Mouse (Mus musculus): ENCODE data around the gene Tnnt2. TPM values are rescaled to one million over a fixed set of nuclear protein-coding genes. Genes with fewer than 3 reads are reported as not detected.

Tnnt2 gene
- polyA plus RNA-seq, 1 experiment from 2014 or later = 2.1 TPM

DNA sequence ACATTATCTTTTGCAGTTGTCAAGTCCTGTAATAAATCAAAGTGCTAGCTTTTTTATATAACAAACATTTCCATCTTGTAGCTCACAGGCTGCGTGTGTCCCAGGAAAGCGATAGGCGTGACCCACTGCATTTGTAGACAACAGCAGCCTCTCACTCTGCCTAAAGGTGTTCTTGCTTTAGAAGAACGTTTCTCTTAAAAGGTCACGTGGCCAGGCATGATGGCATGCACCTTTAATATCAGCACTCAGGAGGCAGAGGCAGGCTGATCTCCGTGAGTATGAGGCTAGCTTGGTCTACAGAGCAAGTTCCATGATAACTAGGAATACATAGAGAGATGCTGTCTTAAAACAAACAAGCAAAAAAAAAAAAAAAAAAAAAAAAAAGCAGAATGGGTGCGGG lies 22.4 kb downstream of the Tnnt2 start:
- 94% methylated on average over 7 of the region's 7 CpGs for WGBS
- H3K27me3 ChIP-seq (ENCODE audit: control insufficient read depth, insufficient read depth, low read length) = no peaks in the 10 kb centered on the region
- no peak overlapping the region for H3K27ac ChIP-seq (ENCODE audit: low read depth, low read length)
- H3K4me2 ChIP-seq (ENCODE audit: low read depth, low read length) = no peak overlapping the region
- no peak for ATAC-seq (ENCODE audit: low read depth)
- no peaks in the 10 kb centered on the region for H3K4me1 ChIP-seq (ENCODE audit: control insufficient read depth, insufficient read depth, low read length)
- no peak overlapping the region for H3K4me3 ChIP-seq (ENCODE audit: low read depth, low read length)
- no peaks in the 10 kb centered on the region for H3K9me3 ChIP-seq (ENCODE audit: control insufficient read depth, low read length)
- no peaks in the 10 kb centered on the region for H3K36me3 ChIP-seq (ENCODE audit: control insufficient read depth, insufficient read depth, low read length)
- no peak overlapping the region for H3K9ac ChIP-seq (replicated peaks; ENCODE audit: low read depth, low read length)

DNA sequence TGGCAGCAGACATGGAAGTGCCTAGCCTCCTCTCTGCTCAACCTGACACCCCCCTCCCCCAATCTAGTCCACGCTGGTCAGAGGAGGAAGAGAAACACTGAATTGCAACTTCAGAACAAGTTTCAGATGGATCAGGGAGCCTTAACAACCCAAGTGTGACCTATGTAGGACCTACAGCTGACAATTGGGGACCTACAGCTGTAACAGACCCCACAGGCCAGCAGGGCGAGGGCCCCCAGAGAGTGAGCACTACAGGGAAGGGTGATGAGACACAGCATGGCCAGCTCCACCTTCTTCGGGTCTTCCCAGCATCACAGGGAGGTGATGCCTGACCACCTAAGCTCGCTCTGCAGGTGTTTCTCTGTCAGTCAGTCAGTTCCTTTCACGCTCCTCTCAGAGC lies 24.9 kb downstream of the Tnnt2 start:
- 89% methylated on average over 5 of the region's 5 CpGs for WGBS

DNA sequence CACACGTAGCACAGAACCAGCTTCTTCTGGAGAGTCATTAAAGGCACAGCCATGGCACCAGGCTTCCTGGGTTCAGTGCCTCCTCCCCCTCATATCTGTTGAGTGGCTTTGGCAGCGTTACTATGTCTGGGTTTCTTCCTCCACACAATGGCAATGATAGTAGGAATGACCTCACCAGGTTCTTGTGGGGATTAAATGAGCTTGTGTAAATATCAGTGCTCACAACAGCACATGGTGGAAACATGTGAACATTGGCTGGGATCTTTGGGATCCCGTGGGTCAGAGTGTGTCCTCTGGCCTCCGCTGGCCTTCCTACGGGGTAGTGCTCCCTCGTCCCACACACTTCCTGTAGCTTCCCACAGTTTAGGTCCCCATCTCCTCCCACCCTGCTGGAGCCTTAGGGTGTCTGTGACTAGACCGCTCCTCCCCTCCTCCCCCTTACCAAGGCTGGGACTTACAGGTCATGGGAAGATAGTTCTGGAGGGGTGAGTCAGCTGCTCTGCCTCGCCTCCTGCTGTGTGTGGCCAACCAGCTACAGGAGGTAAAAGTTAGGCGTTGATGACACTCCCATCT lies 25.9 kb downstream of the Tnnt2 start:
- no peak for ATAC-seq (ENCODE audit: low read depth)
- Histone ChIP-seq H3K27me3 (ENCODE audit: control insufficient read depth, insufficient read depth, low read length) (no peaks in the 10 kb centered on the region), H3K36me3 (ENCODE audit: control insufficient read depth, insufficient read depth, low read length) (no peaks in the 10 kb centered on the region), H3K9me3 (ENCODE audit: control insufficient read depth, low read length) (no peaks in the 10 kb centered on the region), H3K4me1 (ENCODE audit: control insufficient read depth, insufficient read depth, low read length) (no peaks in the 10 kb centered on the region), H3K27ac (ENCODE audit: low read depth, low read length) (no peak overlapping the region), H3K9ac (replicated peaks; ENCODE audit: low read depth, low read length) (no peak overlapping the region), H3K4me3 (ENCODE audit: low read depth, low read length) (no peak overlapping the region), H3K4me2 (ENCODE audit: low read depth, low read length) (no peak overlapping the region)
- WGBS = 73% methylated on average over 9 of the region's 9 CpGs

More for the DNA sequence above, 24.9 kb downstream of the Tnnt2 start:
- Histone ChIP-seq H3K9me3 (ENCODE audit: control insufficient read depth, low read length) (no peaks in the 10 kb centered on the region), H3K36me3 (ENCODE audit: control insufficient read depth, insufficient read depth, low read length) (no peaks in the 10 kb centered on the region), H3K9ac (replicated peaks; ENCODE audit: low read depth, low read length) (no peak overlapping the region), H3K4me3 (ENCODE audit: low read depth, low read length) (no peak overlapping the region), H3K4me2 (ENCODE audit: low read depth, low read length) (no peak overlapping the region), H3K27me3 (ENCODE audit: control insufficient read depth, insufficient read depth, low read length) (no peaks in the 10 kb centered on the region), H3K4me1 (ENCODE audit: control insufficient read depth, insufficient read depth, low read length) (no peaks in the 10 kb centered on the region), H3K27ac (ENCODE audit: low read depth, low read length) (no peak overlapping the region)
- no peak for ATAC-seq (ENCODE audit: low read depth)

DNA sequence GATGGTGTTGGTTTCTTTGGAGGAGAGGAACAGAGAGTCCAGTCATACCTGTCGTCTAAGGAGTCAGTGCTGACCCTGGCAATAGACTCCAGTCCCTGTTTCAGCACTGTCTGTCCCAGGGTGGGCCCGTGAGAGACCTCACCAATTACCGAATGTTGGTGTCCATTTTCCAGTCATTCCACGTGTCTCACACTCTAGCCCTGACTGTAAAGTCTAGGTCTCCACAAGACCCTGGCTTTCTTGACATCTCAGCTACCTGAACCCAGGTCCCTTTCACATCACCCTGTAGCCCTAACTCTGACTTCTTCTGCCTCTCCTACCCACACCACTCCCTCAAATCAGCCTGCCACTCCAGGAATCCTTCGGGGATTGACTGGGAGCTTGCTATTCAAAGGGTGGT lies 26.4 kb downstream of the Tnnt2 start:
- no peak for ATAC-seq (ENCODE audit: low read depth)
- Histone ChIP-seq H3K4me2 (ENCODE audit: low read depth, low read length) (no peak overlapping the region), H3K27me3 (ENCODE audit: control insufficient read depth, insufficient read depth, low read length) (no peaks in the 10 kb centered on the region), H3K36me3 (ENCODE audit: control insufficient read depth, insufficient read depth, low read length) (no peaks in the 10 kb centered on the region), H3K4me3 (ENCODE audit: low read depth, low read length) (no peak overlapping the region), H3K9me3 (ENCODE audit: control insufficient read depth, low read length) (no peaks in the 10 kb centered on the region), H3K9ac (replicated peaks; ENCODE audit: low read depth, low read length) (no peak overlapping the region), H3K4me1 (ENCODE audit: control insufficient read depth, insufficient read depth, low read length) (no peaks in the 10 kb centered on the region), H3K27ac (ENCODE audit: low read depth, low read length) (no peak overlapping the region)
- 81% methylated on average over 5 of the region's 5 CpGs for WGBS

DNA sequence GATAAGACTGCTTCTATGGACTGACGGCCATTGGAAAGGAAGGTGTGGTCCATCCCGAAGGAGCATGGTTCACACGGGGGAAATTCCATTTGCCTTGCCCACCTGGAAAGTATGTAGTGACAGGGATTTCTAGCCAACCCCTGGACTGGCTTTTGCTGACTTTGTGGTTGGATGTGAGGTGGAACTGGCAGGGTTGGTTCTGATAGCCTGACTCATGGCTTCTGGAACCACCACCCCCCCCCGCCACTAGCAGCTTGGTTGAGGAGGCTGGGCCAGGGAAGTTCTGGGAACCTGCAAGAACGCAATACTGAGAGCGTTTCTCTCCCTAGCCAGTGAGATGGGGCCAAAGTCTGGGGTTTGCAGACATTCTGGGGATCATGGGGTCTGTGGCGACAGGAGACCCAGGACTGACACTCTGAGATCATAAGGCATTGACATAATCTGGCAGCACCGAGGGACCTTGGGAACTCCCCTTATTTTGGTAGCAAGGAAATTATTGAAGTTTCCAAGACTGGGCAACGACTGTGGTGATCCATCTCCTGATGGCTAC lies 27.7 kb downstream of the Tnnt2 start:
- no peaks in the 10 kb centered on the region for H3K9me3 ChIP-seq (ENCODE audit: control insufficient read depth, low read length)
- no peaks in the 10 kb centered on the region for H3K27me3 ChIP-seq (ENCODE audit: control insufficient read depth, insufficient read depth, low read length)
- H3K9ac ChIP-seq (replicated peaks; ENCODE audit: low read depth, low read length) = no peak overlapping the region
- no peak for ATAC-seq (ENCODE audit: low read depth)
- H3K27ac ChIP-seq (ENCODE audit: low read depth, low read length) = no peak overlapping the region
- H3K36me3 ChIP-seq (ENCODE audit: control insufficient read depth, insufficient read depth, low read length) = no peaks in the 10 kb centered on the region
- H3K4me2 ChIP-seq (ENCODE audit: low read depth, low read length) = no peak overlapping the region
- no peak overlapping the region for H3K4me3 ChIP-seq (ENCODE audit: low read depth, low read length)
- WGBS = 85% methylated on average over 9 of the region's 9 CpGs
- H3K4me1 ChIP-seq (ENCODE audit: control insufficient read depth, insufficient read depth, low read length) = no peaks in the 10 kb centered on the region

DNA sequence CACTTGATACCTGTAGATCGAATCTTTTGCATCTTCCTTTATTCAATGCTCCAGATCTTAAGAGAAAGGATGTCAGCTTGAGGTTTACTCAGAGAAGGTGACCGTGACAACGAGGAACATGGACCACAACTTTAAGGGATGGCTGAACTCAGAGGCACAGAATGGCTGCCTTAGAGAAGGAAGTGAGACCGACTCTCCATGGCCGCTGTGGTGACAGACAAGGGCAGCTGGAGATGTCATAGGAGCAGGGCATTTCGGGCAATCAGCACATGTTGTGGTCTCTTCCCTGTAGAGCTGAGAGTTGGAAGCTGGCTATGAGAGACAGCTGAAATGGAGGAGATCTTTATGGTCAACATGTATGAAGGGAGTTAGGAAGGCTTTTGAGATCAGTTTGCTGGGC lies 28.7 kb downstream of the Tnnt2 start:
- no peak overlapping the region for H3K27ac ChIP-seq (ENCODE audit: low read depth, low read length)
- ATAC-seq (ENCODE audit: low read depth) = no peak
- no peaks in the 10 kb centered on the region for H3K4me1 ChIP-seq (ENCODE audit: control insufficient read depth, insufficient read depth, low read length)
- no peaks in the 10 kb centered on the region for H3K9me3 ChIP-seq (ENCODE audit: control insufficient read depth, low read length)
- no peak overlapping the region for H3K4me3 ChIP-seq (ENCODE audit: low read depth, low read length)
- no peak overlapping the region for H3K9ac ChIP-seq (replicated peaks; ENCODE audit: low read depth, low read length)
- 89% methylated on average over 6 of the region's 6 CpGs for WGBS
- no peaks in the 10 kb centered on the region for H3K36me3 ChIP-seq (ENCODE audit: control insufficient read depth, insufficient read depth, low read length)
- H3K27me3 ChIP-seq (ENCODE audit: control insufficient read depth, insufficient read depth, low read length) = no peaks in the 10 kb centered on the region
- H3K4me2 ChIP-seq (ENCODE audit: low read depth, low read length) = no peak overlapping the region

DNA sequence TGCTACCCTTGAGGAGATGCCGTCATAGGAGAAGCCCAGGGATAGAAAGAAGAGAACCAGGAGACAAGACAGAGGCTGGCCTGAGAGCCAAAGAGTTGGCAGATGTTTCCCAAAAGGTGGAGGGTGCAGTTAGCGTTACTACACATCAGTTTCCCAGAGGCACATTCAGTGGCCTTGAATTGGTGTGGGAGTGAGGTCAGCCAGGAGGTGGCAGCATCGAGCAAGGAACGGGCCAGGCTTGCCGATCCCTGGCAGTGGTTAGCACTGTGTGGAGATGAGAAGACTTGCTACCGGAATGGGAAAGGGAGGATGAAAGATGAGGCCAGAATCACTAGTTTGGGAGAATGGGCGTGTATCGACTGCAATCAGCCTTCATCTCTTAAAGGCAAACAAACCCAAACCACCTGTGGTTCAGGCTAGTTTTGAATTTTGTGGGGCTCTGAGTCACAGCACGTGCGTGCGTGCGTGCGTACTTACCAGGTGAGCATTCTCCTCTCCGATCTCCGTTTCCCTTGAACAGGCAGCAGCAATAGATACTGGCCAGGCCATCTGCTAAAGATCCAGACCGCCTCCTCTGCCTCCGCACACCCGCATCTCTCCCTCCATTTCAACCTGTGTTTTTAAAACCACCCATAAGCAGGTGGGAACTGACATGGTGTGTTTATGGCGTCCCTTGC lies 29.5 kb downstream of the Tnnt2 start:
- Histone ChIP-seq H3K9ac (replicated peaks; ENCODE audit: low read depth, low read length) (no peak overlapping the region), H3K27ac (ENCODE audit: low read depth, low read length) (no peak overlapping the region), H3K9me3 (ENCODE audit: control insufficient read depth, low read length) (no peaks in the 10 kb centered on the region), H3K4me3 (ENCODE audit: low read depth, low read length) (no peak overlapping the region), H3K4me2 (ENCODE audit: low read depth, low read length) (no peak overlapping the region), H3K27me3 (ENCODE audit: control insufficient read depth, insufficient read depth, low read length) (no peaks in the 10 kb centered on the region), H3K36me3 (ENCODE audit: control insufficient read depth, insufficient read depth, low read length) (no peaks in the 10 kb centered on the region), H3K4me1 (ENCODE audit: control insufficient read depth, insufficient read depth, low read length) (no peaks in the 10 kb centered on the region)
- WGBS = 46% methylated on average over 19 of the region's 19 CpGs
- peak; percentile 90 for ATAC-seq (ENCODE audit: low read depth)

DNA sequence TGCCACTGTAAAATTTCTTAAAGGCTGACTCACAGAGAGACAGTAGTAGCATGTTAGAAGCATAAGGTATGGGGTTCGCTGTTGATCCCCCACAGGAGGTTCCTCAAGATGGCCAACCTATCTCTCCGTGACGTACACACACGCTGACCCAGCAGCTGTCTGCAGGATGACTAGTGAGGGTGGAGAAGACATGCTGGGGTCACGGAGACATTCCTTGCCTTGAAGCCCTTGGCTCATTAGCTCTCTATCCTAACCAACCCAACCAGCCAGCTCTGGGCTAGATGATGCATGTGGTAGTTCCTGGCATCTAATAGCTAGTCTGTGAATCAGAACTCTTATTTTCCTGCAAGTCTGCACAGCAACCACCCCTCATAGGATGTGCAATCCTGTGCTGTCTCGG lies 32.4 kb downstream of the Tnnt2 start:
- 94% methylated on average over 6 of the region's 6 CpGs for WGBS
- no peak overlapping the region for H3K9ac ChIP-seq (replicated peaks; ENCODE audit: low read depth, low read length)
- H3K4me1 ChIP-seq (ENCODE audit: control insufficient read depth, insufficient read depth, low read length) = no peaks in the 10 kb centered on the region
- ATAC-seq (ENCODE audit: low read depth) = no peak
- no peak overlapping the region for H3K27ac ChIP-seq (ENCODE audit: low read depth, low read length)
- no peaks in the 10 kb centered on the region for H3K27me3 ChIP-seq (ENCODE audit: control insufficient read depth, insufficient read depth, low read length)
- H3K4me3 ChIP-seq (ENCODE audit: low read depth, low read length) = no peak overlapping the region
- H3K4me2 ChIP-seq (ENCODE audit: low read depth, low read length) = no peak overlapping the region
- no peaks in the 10 kb centered on the region for H3K9me3 ChIP-seq (ENCODE audit: control insufficient read depth, low read length)
- H3K36me3 ChIP-seq (ENCODE audit: control insufficient read depth, insufficient read depth, low read length) = no peaks in the 10 kb centered on the region

DNA sequence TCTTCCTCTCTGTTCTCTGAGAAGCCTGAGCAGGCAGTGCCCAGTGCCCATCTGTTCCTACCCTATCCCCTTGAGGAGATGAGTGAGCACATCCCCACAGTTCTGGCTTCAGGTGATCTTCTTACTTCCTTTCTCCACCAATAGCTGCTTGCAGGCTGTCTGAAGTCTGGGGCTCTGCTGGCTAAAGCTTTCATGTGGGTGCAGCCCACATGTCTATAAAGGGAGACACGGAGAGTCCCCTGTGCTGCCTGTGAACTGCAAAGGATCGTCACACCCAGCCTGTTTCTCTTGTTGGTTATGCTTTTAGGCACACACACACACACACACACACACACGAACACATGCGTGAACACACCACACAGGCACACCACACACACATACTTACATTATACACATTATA lies 36.8 kb downstream of the Tnnt2 start:
- 89% methylated on average over 4 of the region's 4 CpGs for WGBS

More for the DNA sequence above, 36.8 kb downstream of the Tnnt2 start:
- Histone ChIP-seq H3K4me1 (ENCODE audit: control insufficient read depth, insufficient read depth, low read length) (no peaks in the 10 kb centered on the region), H3K36me3 (ENCODE audit: control insufficient read depth, insufficient read depth, low read length) (no peaks in the 10 kb centered on the region), H3K9me3 (ENCODE audit: control insufficient read depth, low read length) (no peaks in the 10 kb centered on the region), H3K9ac (replicated peaks; ENCODE audit: low read depth, low read length) (no peak overlapping the region), H3K4me3 (ENCODE audit: low read depth, low read length) (no peak overlapping the region), H3K4me2 (ENCODE audit: low read depth, low read length) (no peak overlapping the region), H3K27ac (ENCODE audit: low read depth, low read length) (no peak overlapping the region), H3K27me3 (ENCODE audit: control insufficient read depth, insufficient read depth, low read length) (no peaks in the 10 kb centered on the region)
- no peak for ATAC-seq (ENCODE audit: low read depth)

All from neural tube, embryonic 14.5 days (tissue).